Mouse (Mus musculus): ENCODE measurements around the gene Chchd5. TPM values are rescaled to one million over a fixed set of nuclear protein-coding genes. Genes with fewer than 3 reads are reported as not detected.

Chchd5 gene
- polyA plus RNA-seq (2016; fragmentation: Nextera tagmentation; extraction: Ambion mirVana), result 26.6 and 28.9 TPM in 2 replicates

- peak within 1 kb of the TSS; percentile 72 for H3K4me3 ChIP-seq
- H3K4me1 ChIP-seq, result peaks cover 17% of the 10 kb centered on the region
- no peaks in the 10 kb centered on the region; the same call in 1 of the 2 replicates for H3K9me3 ChIP-seq (replicated peaks)
- H3K36me3 ChIP-seq, result peaks cover 77% of the 10 kb centered on the region
- peak; percentile 93 for DNase-seq (ENCODE audit: low spot score)
- no peaks in the 10 kb centered on the region for H3K27me3 ChIP-seq (ENCODE audit: low read depth, poor library complexity, severe bottlenecking)
- H3K27ac ChIP-seq, result peak within 1 kb of the TSS; percentile 90
- WGBS, result under 1% methylated on average over 35 of the region's 35 CpGs
These were observed at the start of gene Chchd5 for GRCm38 (mm10) chr2:129129412-129129929. TSS of gene Chchd5 (plus strand) at chr2:129129700.

- no peaks in the 10 kb centered on the region for H3K9me3 ChIP-seq (replicated peaks)
- no peak overlapping the region for H3K4me3 ChIP-seq
- DNase-seq (ENCODE audit: low spot score), result no peak
- 74% methylated on average over 13 of the region's 13 CpGs for WGBS
- peaks cover 86% of the 10 kb centered on the region for H3K36me3 ChIP-seq
- H3K27ac ChIP-seq, result no peak overlapping the region
- no peaks in the 10 kb centered on the region for H3K27me3 ChIP-seq (ENCODE audit: low read depth, poor library complexity, severe bottlenecking)
- H3K4me1 ChIP-seq, result no peaks in the 10 kb centered on the region
These were observed 48.4 kb upstream of the Chchd5 start for GRCm38 (mm10) chr2:129081097-129081496.

- WGBS, result 93% methylated on average over 5 of the region's 5 CpGs
- Histone ChIP-seq H3K9me3 (replicated peaks) (no peaks in the 10 kb centered on the region), H3K4me1 (no peaks in the 10 kb centered on the region), H3K27me3 (ENCODE audit: low read depth, poor library complexity, severe bottlenecking) (no peaks in the 10 kb centered on the region), H3K27ac (no peak overlapping the region), H3K36me3 (peaks cover 83% of the 10 kb centered on the region), H3K4me3 (no peak overlapping the region)
- DNase-seq (ENCODE audit: low spot score), result no peak
These were observed 46.0 kb upstream of the Chchd5 start for GRCm38 (mm10) chr2:129083514-129083913.

- no peaks in the 10 kb centered on the region for H3K9me3 ChIP-seq (replicated peaks)
- no peaks in the 10 kb centered on the region for H3K27me3 ChIP-seq (ENCODE audit: low read depth, poor library complexity, severe bottlenecking)
- 49% methylated on average over 2 of the region's 2 CpGs for whole genome bisulfite sequencing
- peaks cover 83% of the 10 kb centered on the region for H3K36me3 ChIP-seq
- no peaks in the 10 kb centered on the region for H3K4me1 ChIP-seq
- peak; percentile 70 for DNase-seq (ENCODE audit: low spot score)
- H3K27ac ChIP-seq, result no peak overlapping the region
- no peak overlapping the region for H3K4me3 ChIP-seq
These were observed 44.5 kb upstream of the Chchd5 start for GRCm38 (mm10) chr2:129084959-129085358.

GRCm38 (mm10) chr2:129087520-129087919 is 42.0 kb upstream of the Chchd5 start:
- Histone ChIP-seq H3K4me3 (no peak overlapping the region), H3K27ac (no peak overlapping the region), H3K27me3 (ENCODE audit: low read depth, poor library complexity, severe bottlenecking) (no peaks in the 10 kb centered on the region), H3K36me3 (peaks cover 85% of the 10 kb centered on the region), H3K9me3 (replicated peaks) (no peaks in the 10 kb centered on the region), H3K4me1 (no peaks in the 10 kb centered on the region)
- no peak for DNase-seq (ENCODE audit: low spot score)
- WGBS, result 87% methylated on average over 1 of the region's 1 CpGs

GRCm38 (mm10) chr2:129090370-129090769 is 39.1 kb upstream of the Chchd5 start:
- no peaks in the 10 kb centered on the region for H3K9me3 ChIP-seq (replicated peaks)
- no peak overlapping the region for H3K27ac ChIP-seq
- H3K4me3 ChIP-seq, result no peak overlapping the region
- no peak for DNase-seq (ENCODE audit: low spot score)
- WGBS, result 83% methylated on average over 4 of the region's 4 CpGs
- H3K4me1 ChIP-seq, result no peaks in the 10 kb centered on the region
- H3K27me3 ChIP-seq (ENCODE audit: low read depth, poor library complexity, severe bottlenecking), result no peaks in the 10 kb centered on the region
- peaks cover 97% of the 10 kb centered on the region for H3K36me3 ChIP-seq

- Histone ChIP-seq H3K4me1 (no peaks in the 10 kb centered on the region), H3K4me3 (no peak overlapping the region), H3K27me3 (ENCODE audit: low read depth, poor library complexity, severe bottlenecking) (no peaks in the 10 kb centered on the region), H3K9me3 (replicated peaks) (no peaks in the 10 kb centered on the region), H3K27ac (no peak overlapping the region), H3K36me3 (peaks cover 78% of the 10 kb centered on the region)
- WGBS, result 95% methylated on average over 12 of the region's 12 CpGs
- DNase-seq (ENCODE audit: low spot score), result no peak
These were observed 36.7 kb upstream of the Chchd5 start for GRCm38 (mm10) chr2:129092810-129093209.

- Histone ChIP-seq H3K4me3 (no peak overlapping the region), H3K4me1 (no peaks in the 10 kb centered on the region), H3K27me3 (ENCODE audit: low read depth, poor library complexity, severe bottlenecking) (no peaks in the 10 kb centered on the region), H3K9me3 (replicated peaks) (no peaks in the 10 kb centered on the region), H3K27ac (no peak overlapping the region), H3K36me3 (peaks cover 66% of the 10 kb centered on the region)
- 92% methylated on average over 18 of the region's 18 CpGs for WGBS
- no peak for DNase-seq (ENCODE audit: low spot score)
These were observed 35.4 kb upstream of the Chchd5 start for GRCm38 (mm10) chr2:129093926-129094724.

GRCm38 (mm10) chr2:129100784-129101310 is 28.7 kb upstream of the Chchd5 start, which contains the start of gene Polr1b:
TSS of gene Polr1b (plus strand) at chr2:129100995.
- DNase-seq (ENCODE audit: low spot score), result peak; percentile 91
- Histone ChIP-seq H3K27me3 (ENCODE audit: low read depth, poor library complexity, severe bottlenecking) (no peaks in the 10 kb centered on the region), H3K4me1 (peaks cover 7% of the 10 kb centered on the region; the same call in 1 of the 2 replicates), H3K9me3 (replicated peaks) (no peaks in the 10 kb centered on the region), H3K4me3 (peak within 1 kb of the TSS; percentile 90), H3K36me3 (peaks cover 38% of the 10 kb centered on the region), H3K27ac (peak within 1 kb of the TSS; percentile 89)
- WGBS, result under 1% methylated on average over 35 of the region's 35 CpGs

GRCm38 (mm10) chr2:129112924-129113323 is 16.6 kb upstream of the Chchd5 start:
- Histone ChIP-seq H3K27me3 (ENCODE audit: low read depth, poor library complexity, severe bottlenecking) (no peaks in the 10 kb centered on the region), H3K36me3 (peaks cover 92% of the 10 kb centered on the region), H3K4me3 (no peak overlapping the region), H3K27ac (no peak overlapping the region), H3K9me3 (replicated peaks) (no peaks in the 10 kb centered on the region), H3K4me1 (no peaks in the 10 kb centered on the region)
- 95% methylated on average over 5 of the region's 5 CpGs for WGBS
- DNase-seq (ENCODE audit: low spot score), result no peak

GRCm38 (mm10) chr2:129115706-129116367 is 13.7 kb upstream of the Chchd5 start:
- no peak for DNase-seq (ENCODE audit: low spot score)
- no peaks in the 10 kb centered on the region for H3K4me1 ChIP-seq
- no peak overlapping the region for H3K4me3 ChIP-seq
- H3K9me3 ChIP-seq (replicated peaks), result no peaks in the 10 kb centered on the region
- 89% methylated on average over 9 of the region's 9 CpGs for WGBS
- H3K27ac ChIP-seq, result no peak overlapping the region
- no peaks in the 10 kb centered on the region for H3K27me3 ChIP-seq (ENCODE audit: low read depth, poor library complexity, severe bottlenecking)
- peaks cover 95% of the 10 kb centered on the region for H3K36me3 ChIP-seq

GRCm38 (mm10) chr2:129116368-129116739 is 13.1 kb upstream of the Chchd5 start:
- Histone ChIP-seq H3K27me3 (ENCODE audit: low read depth, poor library complexity, severe bottlenecking) (no peaks in the 10 kb centered on the region), H3K9me3 (replicated peaks) (no peaks in the 10 kb centered on the region), H3K36me3 (peaks cover 96% of the 10 kb centered on the region), H3K27ac (no peak overlapping the region), H3K4me3 (no peak overlapping the region), H3K4me1 (no peaks in the 10 kb centered on the region)
- no peak for DNase-seq (ENCODE audit: low spot score)
- 96% methylated on average over 1 of the region's 1 CpGs for WGBS

GRCm38 (mm10) chr2:129118061-129118460 is 11.4 kb upstream of the Chchd5 start:
- Histone ChIP-seq H3K27ac (no peak overlapping the region), H3K4me3 (no peak overlapping the region), H3K9me3 (replicated peaks) (no peaks in the 10 kb centered on the region), H3K36me3 (peaks cover 99% of the 10 kb centered on the region), H3K4me1 (no peaks in the 10 kb centered on the region), H3K27me3 (ENCODE audit: low read depth, poor library complexity, severe bottlenecking) (no peaks in the 10 kb centered on the region)
- 95% methylated on average over 12 of the region's 12 CpGs for WGBS
- no peak for DNase-seq (ENCODE audit: low spot score)

All from limb, embryonic 10.5 days (tissue).